Mouse (Mus musculus): ENCODE data around the gene Nsdhl.

DNA sequence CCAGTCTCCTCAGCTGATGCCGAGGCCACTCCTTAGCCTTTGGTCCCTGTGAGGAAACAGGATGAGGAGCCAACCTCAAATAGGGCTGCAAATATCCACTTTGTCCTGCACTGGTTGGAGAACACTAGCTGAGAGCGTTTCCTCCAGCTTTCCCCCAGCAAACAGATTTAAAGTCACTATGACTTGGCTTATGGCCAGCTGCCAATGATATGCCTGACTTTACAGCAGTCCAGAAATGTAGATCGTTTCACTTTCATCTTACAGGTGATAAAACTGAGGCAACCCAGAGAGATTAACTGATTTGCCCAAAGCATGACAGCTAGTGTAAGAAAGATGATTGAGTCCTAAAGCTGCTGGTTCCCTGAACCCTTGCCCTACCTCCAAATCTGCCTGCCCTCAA is 77.2 kb downstream of the Nsdhl start:
- TF ChIP-seq EP300 (IDR thresholded peaks at IDR 0.05; ENCODE audit: low read depth): no peak
- TF ChIP-seq CTCF (IDR thresholded peaks at IDR 0.05; ENCODE audit: low read depth): no peak

Measured in liver, embryonic 14.5 days (tissue).